Mouse (Mus musculus) kidney, postnatal 0 days (tissue): ENCODE measurements around the gene Nsun4. TPM values are rescaled to one million over a fixed set of nuclear protein-coding genes. Genes with fewer than 3 reads are reported as not detected.

Experiments used
- ATAC-seq: fragments of 200-750 bp; cut with Nextera tagmentation; replicated peaks from 2 replicates; pipeline ENCODE4 v1.8.0; 2017; ENCODE audit warnings: low read depth, moderate number of reproducible peaks, moderate TSS enrichment, moderate library complexity; ENCODE audit not compliant: low FRiP score
- DNase-seq: peaks from one replicate; pipeline ENCODE4 v3.0.0-alpha.2; 2016; ENCODE audit warnings: low spot score
- H3K27ac ChIP-seq: fragments of 300-500 bp; sonication (generic); 2 replicates; pipeline ENCODE4 v1.5.1; 2014; ENCODE audit warnings: mild to moderate bottlenecking
- H3K27me3 ChIP-seq: fragments of 300-500 bp; sonication (generic); 2 replicates; pipeline ENCODE4 v1.6.1; 2014; ENCODE audit warnings: low read length, mixed read lengths; ENCODE audit not compliant: insufficient read depth
- H3K36me3 ChIP-seq: fragments of 300-500 bp; sonication (generic); 2 replicates; pipeline ENCODE4 v1.6.1; 2014; ENCODE audit warnings: low read length, mixed read lengths; ENCODE audit not compliant: insufficient read depth
- H3K4me1 ChIP-seq: fragments of 300-500 bp; sonication (generic); replicated peaks from 2 replicates; pipeline ENCODE4 v1.6.1; 2014; ENCODE audit warnings: antibody characterized with exemption, low read length, mixed read lengths; ENCODE audit not compliant: insufficient read depth
- H3K4me2 ChIP-seq: fragments of 300-500 bp; sonication (generic); 2 replicates; pipeline ENCODE4 v1.6.1; 2014; ENCODE audit warnings: mild to moderate bottlenecking, low read length, moderate library complexity, mixed read lengths
- H3K4me3 ChIP-seq: fragments of 300-500 bp; sonication (generic); replicated peaks from 2 replicates; pipeline ENCODE4 v1.5.1; 2014; ENCODE audit warnings: low read depth, low read length
- H3K9ac ChIP-seq: fragments of 300-500 bp; sonication (generic); 2 replicates; pipeline ENCODE4 v1.6.1; 2014; ENCODE audit warnings: low read depth, low read length
- H3K9me3 ChIP-seq: fragments of 300-500 bp; sonication (generic); replicated peaks from 2 replicates; pipeline ENCODE4 v1.6.1; 2016; ENCODE audit warnings: low read length, inconsistent platforms, mixed read lengths
- CTCF ChIP-seq: IDR thresholded peaks from 2 replicates; pipeline ENCODE4 v1.5.1; 2016; ENCODE audit warnings: antibody characterized with exemption, low read depth, mild to moderate bottlenecking, moderate library complexity
- WGBS: fragments of 180-500 bp; shearing (Covaris S2); extraction: QIAGEN DNeasy Blood & Tissue Kit; methylation state at CpG from one replicate; pipeline ENCODE4 v1.1.7; 2014; 5-methylcytosine and 5-hydroxymethylcytosine counted together
- polyA plus RNA-seq: library from polyadenylated mRNA; unstranded; fragments of >200 nt; fragmentation: Nextera tagmentation; extraction: Ambion mirVana; gene quantifications from 2 replicates; pipeline ENCODE4 v1.2.1, GENCODE M21; 2015

Nsun4 gene
- 18.7 and 22.2 TPM in 2 replicates for polyA plus RNA-seq

GRCm38 (mm10) chr4:116053399-116053961 is at the start of gene Nsun4:
TSS of gene Nsun4 (minus strand) at chr4:116053876.
- Histone ChIP-seq H3K9me3 (no peaks in the 10 kb centered on the region), H3K27ac (peak within 1 kb of the TSS; percentile 92), H3K36me3 (no peaks in the 10 kb centered on the region), H3K4me2 (peak within 1 kb of the TSS; percentile 88), H3K27me3 (no peaks in the 10 kb centered on the region), H3K9ac (peak within 1 kb of the TSS; percentile 66), H3K4me3 (peak within 1 kb of the TSS; percentile 58), H3K4me1 (peaks cover 5% of the 10 kb centered on the region; the same call in 1 of the 2 replicates)
- peak; percentile 20; the same call in 1 of the 2 replicates for TF ChIP-seq CTCF
- peak; percentile 97 for DNase-seq
- ATAC-seq: peak; percentile 91
- WGBS: 1% methylated on average over 35 of the region's 35 CpGs

GRCm38 (mm10) chr4:116100959-116101358 is 47.3 kb upstream of the Nsun4 start:
- no peak for TF ChIP-seq CTCF
- Histone ChIP-seq H3K27ac (no peak overlapping the region), H3K9me3 (no peaks in the 10 kb centered on the region), H3K4me2 (no peak overlapping the region), H3K27me3 (no peaks in the 10 kb centered on the region), H3K4me1 (no peaks in the 10 kb centered on the region), H3K4me3 (no peak overlapping the region), H3K36me3 (peaks cover 46% of the 10 kb centered on the region), H3K9ac (no peak overlapping the region)
- no peak for ATAC-seq
- 87% methylated on average over 7 of the region's 7 CpGs for WGBS
- no peak for DNase-seq

GRCm38 (mm10) chr4:116097211-116097610 is 43.5 kb upstream of the Nsun4 start:
- ATAC-seq (no peak), DNase-seq (no peak)
- Histone ChIP-seq H3K4me3 (no peak overlapping the region), H3K4me2 (no peak overlapping the region), H3K36me3 (peaks cover 74% of the 10 kb centered on the region), H3K27me3 (no peaks in the 10 kb centered on the region), H3K9me3 (no peaks in the 10 kb centered on the region), H3K9ac (no peak overlapping the region), H3K27ac (no peak overlapping the region), H3K4me1 (no peaks in the 10 kb centered on the region)
- WGBS: 85% methylated on average over 8 of the region's 8 CpGs
- no peak for TF ChIP-seq CTCF

GRCm38 (mm10) chr4:116096291-116096690 is 42.6 kb upstream of the Nsun4 start:
- no peak overlapping the region for H3K4me3 ChIP-seq
- DNase-seq (no peak), ATAC-seq (no peak)
- WGBS: 91% methylated on average over 10 of the region's 10 CpGs
- no peaks in the 10 kb centered on the region for H3K27me3 ChIP-seq
- H3K9ac ChIP-seq: no peak overlapping the region
- no peak for TF ChIP-seq CTCF
- H3K9me3 ChIP-seq: no peaks in the 10 kb centered on the region
- H3K36me3 ChIP-seq: peaks cover 70% of the 10 kb centered on the region
- H3K4me2 ChIP-seq: no peak overlapping the region
- H3K4me1 ChIP-seq: no peaks in the 10 kb centered on the region
- H3K27ac ChIP-seq: no peak overlapping the region

GRCm38 (mm10) chr4:116088510-116089249 is 35.0 kb upstream of the Nsun4 start:
- WGBS: 90% methylated on average over 23 of the region's 23 CpGs
- H3K9ac ChIP-seq: no peak overlapping the region
- peaks cover 34% of the 10 kb centered on the region for H3K36me3 ChIP-seq
- H3K4me2 ChIP-seq: no peak overlapping the region
- TF ChIP-seq CTCF: no peak
- no peaks in the 10 kb centered on the region for H3K9me3 ChIP-seq
- no peak overlapping the region for H3K4me3 ChIP-seq
- no peaks in the 10 kb centered on the region for H3K4me1 ChIP-seq
- no peak for DNase-seq
- no peak overlapping the region for H3K27ac ChIP-seq
- H3K27me3 ChIP-seq: no peaks in the 10 kb centered on the region
- no peak for ATAC-seq

GRCm38 (mm10) chr4:116077240-116078095 is 23.8 kb upstream of the Nsun4 start:
- peak overlapping the region; percentile 78 for H3K4me2 ChIP-seq
- 55% methylated on average over 3 of the region's 3 CpGs for WGBS
- peak overlapping the region; percentile 94 for H3K4me3 ChIP-seq
- H3K9me3 ChIP-seq: no peaks in the 10 kb centered on the region
- no peak for TF ChIP-seq CTCF
- H3K9ac ChIP-seq: peak overlapping the region; percentile 97
- peak; percentile 31 for DNase-seq
- peaks cover 6% of the 10 kb centered on the region for H3K4me1 ChIP-seq
- H3K27ac ChIP-seq: peak overlapping the region; percentile 97
- ATAC-seq: no peak
- no peaks in the 10 kb centered on the region for H3K27me3 ChIP-seq
- peaks cover 16% of the 10 kb centered on the region for H3K36me3 ChIP-seq
